Mouse (Mus musculus): ENCODE measurements around the gene Tmem215. TPM values are rescaled to one million over a fixed set of nuclear protein-coding genes. Genes with fewer than 3 reads are reported as not detected.

Tmem215 gene
- polyA plus RNA-seq, 1 experiment from 2014 or later, result 1.4 TPM

- Histone ChIP-seq H3K4me2 (ENCODE audit: low read length) (no peak overlapping the region), H3K36me3 (ENCODE audit: control insufficient read depth, insufficient read depth, low read length) (no peaks in the 10 kb centered on the region), H3K9me3 (ENCODE audit: control insufficient read depth, low read length) (no peaks in the 10 kb centered on the region), H3K27me3 (replicated peaks; ENCODE audit: control insufficient read depth, insufficient read depth, low read length) (no peaks in the 10 kb centered on the region), H3K4me1 (ENCODE audit: control insufficient read depth, insufficient read depth, low read depth, low read length) (no peaks in the 10 kb centered on the region), H3K27ac (ENCODE audit: low read depth, low read length) (no peak overlapping the region), H3K4me3 (ENCODE audit: low read length) (no peak overlapping the region), H3K9ac (ENCODE audit: low read depth, low read length) (no peak overlapping the region)
- no peak for ATAC-seq
- 90% methylated on average over 8 of the region's 8 CpGs for WGBS
Measured at GRCm38 (mm10) chr4:40491731-40492130, 19.8 kb downstream of the Tmem215 start.

- H3K9ac ChIP-seq (ENCODE audit: low read depth, low read length), result no peak overlapping the region
- ATAC-seq, result no peak
- WGBS, result 81% methylated on average over 6 of the region's 6 CpGs
- H3K36me3 ChIP-seq (ENCODE audit: control insufficient read depth, insufficient read depth, low read length), result no peaks in the 10 kb centered on the region
- H3K27me3 ChIP-seq (replicated peaks; ENCODE audit: control insufficient read depth, insufficient read depth, low read length), result no peaks in the 10 kb centered on the region
- no peak overlapping the region for H3K27ac ChIP-seq (ENCODE audit: low read depth, low read length)
- no peaks in the 10 kb centered on the region for H3K4me1 ChIP-seq (ENCODE audit: control insufficient read depth, insufficient read depth, low read depth, low read length)
- H3K4me2 ChIP-seq (ENCODE audit: low read length), result no peak overlapping the region
- H3K4me3 ChIP-seq (ENCODE audit: low read length), result no peak overlapping the region
- H3K9me3 ChIP-seq (ENCODE audit: control insufficient read depth, low read length), result no peaks in the 10 kb centered on the region
Measured at GRCm38 (mm10) chr4:40496354-40496753, 24.4 kb downstream of the Tmem215 start.

GRCm38 (mm10) chr4:40496828-40497227 is 24.8 kb downstream of the Tmem215 start:
- H3K4me1 ChIP-seq (ENCODE audit: control insufficient read depth, insufficient read depth, low read depth, low read length), result no peaks in the 10 kb centered on the region
- WGBS, result 95% methylated on average over 5 of the region's 5 CpGs
- H3K27me3 ChIP-seq (replicated peaks; ENCODE audit: control insufficient read depth, insufficient read depth, low read length), result no peaks in the 10 kb centered on the region
- no peak overlapping the region for H3K9ac ChIP-seq (ENCODE audit: low read depth, low read length)
- H3K4me2 ChIP-seq (ENCODE audit: low read length), result no peak overlapping the region
- ATAC-seq, result no peak
- H3K27ac ChIP-seq (ENCODE audit: low read depth, low read length), result no peak overlapping the region
- no peaks in the 10 kb centered on the region for H3K9me3 ChIP-seq (ENCODE audit: control insufficient read depth, low read length)
- H3K36me3 ChIP-seq (ENCODE audit: control insufficient read depth, insufficient read depth, low read length), result no peaks in the 10 kb centered on the region
- no peak overlapping the region for H3K4me3 ChIP-seq (ENCODE audit: low read length)

DNA sequence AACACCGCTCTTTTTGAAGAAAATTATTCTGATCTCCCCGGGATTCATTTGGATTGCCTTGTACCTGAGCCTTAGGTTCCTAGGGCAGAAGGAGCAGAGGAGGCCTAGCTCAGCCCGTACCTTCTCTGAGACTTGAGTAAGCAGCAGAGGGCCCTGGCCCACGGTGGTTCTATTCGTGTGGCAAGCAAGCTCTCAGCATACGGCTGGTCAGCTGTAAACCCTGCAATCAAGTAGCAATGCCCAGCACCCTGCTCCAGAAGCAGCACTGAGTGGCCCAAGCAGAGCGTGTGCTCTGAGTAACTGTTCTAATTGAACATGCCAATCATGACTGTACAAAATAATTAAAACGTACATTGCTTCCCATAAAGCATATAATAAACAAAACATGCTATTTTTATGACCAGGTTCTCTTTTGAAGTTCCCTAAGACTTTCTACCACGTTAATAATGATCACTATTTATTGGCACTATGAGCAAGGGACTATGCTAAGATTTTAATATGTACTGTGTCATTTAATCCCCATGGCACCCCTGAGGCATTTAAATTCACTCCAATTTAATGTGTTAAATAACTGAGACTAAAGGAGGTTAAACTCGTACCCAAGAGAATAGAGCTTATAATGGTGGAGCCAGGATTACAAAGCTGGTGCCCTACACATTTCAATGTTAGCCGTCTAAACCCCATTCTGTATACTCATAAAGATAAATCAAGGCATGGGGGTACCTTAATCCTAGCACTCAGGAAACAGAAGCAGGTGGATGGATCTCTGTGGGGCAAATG is 28.0 kb downstream of the Tmem215 start:
- Histone ChIP-seq H3K27ac (ENCODE audit: low read depth, low read length) (no peak overlapping the region), H3K36me3 (ENCODE audit: control insufficient read depth, insufficient read depth, low read length) (no peaks in the 10 kb centered on the region), H3K4me2 (ENCODE audit: low read length) (no peak overlapping the region), H3K4me3 (ENCODE audit: low read length) (no peak overlapping the region), H3K9ac (ENCODE audit: low read depth, low read length) (no peak overlapping the region), H3K9me3 (ENCODE audit: control insufficient read depth, low read length) (no peaks in the 10 kb centered on the region), H3K4me1 (ENCODE audit: control insufficient read depth, insufficient read depth, low read depth, low read length) (no peaks in the 10 kb centered on the region), H3K27me3 (replicated peaks; ENCODE audit: control insufficient read depth, insufficient read depth, low read length) (no peaks in the 10 kb centered on the region)
- ATAC-seq, result no peak; the same call in 1 of the 2 replicates
- WGBS, result 76% methylated on average over 11 of the region's 11 CpGs

DNA sequence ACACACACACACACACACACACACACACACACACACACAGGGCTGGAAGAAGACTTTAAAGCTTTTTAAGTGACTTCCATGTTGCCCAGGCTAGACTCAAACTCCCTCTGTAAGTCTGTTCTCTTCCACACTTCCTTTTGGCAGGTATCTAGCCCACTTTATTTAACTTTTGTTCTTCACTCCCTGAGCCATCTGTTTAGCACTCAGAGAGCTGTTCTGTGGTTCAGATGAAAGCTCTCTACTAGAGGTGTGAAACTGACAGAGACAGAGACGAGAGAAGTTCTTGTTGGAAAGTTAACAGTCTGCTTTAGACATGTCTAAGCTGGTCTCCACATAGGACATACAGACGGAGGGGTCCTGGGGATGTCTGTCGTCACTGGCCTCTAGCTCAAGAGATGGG is 30.5 kb downstream of the Tmem215 start:
- no peak for ATAC-seq
- H3K27me3 ChIP-seq (replicated peaks; ENCODE audit: control insufficient read depth, insufficient read depth, low read length), result no peaks in the 10 kb centered on the region
- no peak overlapping the region for H3K9ac ChIP-seq (ENCODE audit: low read depth, low read length)
- H3K4me1 ChIP-seq (ENCODE audit: control insufficient read depth, insufficient read depth, low read depth, low read length), result no peaks in the 10 kb centered on the region
- H3K27ac ChIP-seq (ENCODE audit: low read depth, low read length), result no peak overlapping the region
- 90% methylated on average over 3 of the region's 3 CpGs for WGBS
- no peak overlapping the region for H3K4me3 ChIP-seq (ENCODE audit: low read length)
- no peaks in the 10 kb centered on the region for H3K9me3 ChIP-seq (ENCODE audit: control insufficient read depth, low read length)
- H3K4me2 ChIP-seq (ENCODE audit: low read length), result no peak overlapping the region
- H3K36me3 ChIP-seq (ENCODE audit: control insufficient read depth, insufficient read depth, low read length), result no peaks in the 10 kb centered on the region

DNA sequence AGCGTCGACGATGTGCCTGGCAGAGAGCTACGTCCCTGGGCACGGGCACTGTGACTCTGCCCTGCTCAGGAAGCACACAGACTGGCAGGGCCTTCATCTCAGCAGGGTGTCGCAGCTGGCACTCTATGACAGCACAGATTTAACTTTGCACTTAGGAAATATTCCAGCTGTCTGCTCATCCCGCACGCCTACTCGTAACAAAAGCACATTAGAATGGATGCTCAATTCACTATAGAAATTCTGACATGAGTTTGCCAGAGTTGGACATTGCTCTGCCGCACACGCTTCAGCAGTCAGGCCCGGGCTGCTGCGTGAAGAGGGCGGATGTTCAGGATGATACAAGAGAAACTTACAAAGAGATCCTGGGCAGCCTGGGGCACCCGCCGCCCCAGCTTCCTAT is 37.6 kb downstream of the Tmem215 start:
- H3K9me3 ChIP-seq (ENCODE audit: control insufficient read depth, low read length), result no peaks in the 10 kb centered on the region
- H3K27ac ChIP-seq (ENCODE audit: low read depth, low read length), result no peak overlapping the region
- H3K27me3 ChIP-seq (replicated peaks; ENCODE audit: control insufficient read depth, insufficient read depth, low read length), result no peaks in the 10 kb centered on the region
- WGBS, result 40% methylated on average over 16 of the region's 16 CpGs
- 0 out of 2 replicates have a peak, but pooled peaks cover 3% of the 10 kb centered on the region for H3K4me1 ChIP-seq (ENCODE audit: control insufficient read depth, insufficient read depth, low read depth, low read length)
- H3K4me2 ChIP-seq (ENCODE audit: low read length), result no peak overlapping the region
- ATAC-seq, result peak; percentile 69; the same call in 1 of the 2 replicates
- no peak overlapping the region for H3K4me3 ChIP-seq (ENCODE audit: low read length)
- H3K9ac ChIP-seq (ENCODE audit: low read depth, low read length), result no peak overlapping the region
- no peaks in the 10 kb centered on the region for H3K36me3 ChIP-seq (ENCODE audit: control insufficient read depth, insufficient read depth, low read length)

DNA sequence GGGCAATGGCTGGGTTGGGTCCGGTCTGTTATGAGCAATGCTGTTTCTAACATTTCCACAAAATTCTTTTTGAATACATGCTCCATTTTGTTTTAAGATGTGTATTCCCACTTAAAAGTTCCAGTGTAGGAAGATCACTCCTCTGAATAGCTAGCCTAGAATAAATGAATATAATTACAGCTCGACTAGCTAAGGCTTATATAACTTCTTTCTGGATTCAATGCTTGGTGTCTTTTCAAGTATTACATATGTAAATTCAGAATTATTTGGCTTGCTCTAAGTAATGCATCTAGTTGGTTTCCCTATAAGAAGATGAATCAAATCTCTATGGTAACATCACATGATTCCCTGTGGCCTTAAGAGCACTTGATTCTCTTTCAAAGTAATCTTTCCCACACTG is 41.3 kb downstream of the Tmem215 start:
- no peak overlapping the region for H3K27ac ChIP-seq (ENCODE audit: low read depth, low read length)
- no peak for ATAC-seq
- H3K9me3 ChIP-seq (ENCODE audit: control insufficient read depth, low read length), result no peaks in the 10 kb centered on the region
- H3K9ac ChIP-seq (ENCODE audit: low read depth, low read length), result no peak overlapping the region
- H3K36me3 ChIP-seq (ENCODE audit: control insufficient read depth, insufficient read depth, low read length), result no peaks in the 10 kb centered on the region
- H3K4me1 ChIP-seq (ENCODE audit: control insufficient read depth, insufficient read depth, low read depth, low read length), result 0 out of 2 replicates have a peak, but pooled peaks cover 3% of the 10 kb centered on the region
- no peak overlapping the region for H3K4me3 ChIP-seq (ENCODE audit: low read length)
- no peak overlapping the region for H3K4me2 ChIP-seq (ENCODE audit: low read length)
- 83% methylated on average over 2 of the region's 2 CpGs for WGBS
- H3K27me3 ChIP-seq (replicated peaks; ENCODE audit: control insufficient read depth, insufficient read depth, low read length), result no peaks in the 10 kb centered on the region

- no peak overlapping the region for H3K27ac ChIP-seq (ENCODE audit: low read depth, low read length)
- H3K9me3 ChIP-seq (ENCODE audit: control insufficient read depth, low read length), result peaks cover 4% of the 10 kb centered on the region; the same call in 1 of the 2 replicates
- H3K4me2 ChIP-seq (ENCODE audit: low read length), result no peak overlapping the region
- no peak for ATAC-seq
- no peak overlapping the region for H3K4me3 ChIP-seq (ENCODE audit: low read length)
- no peak overlapping the region for H3K9ac ChIP-seq (ENCODE audit: low read depth, low read length)
- WGBS, result 94% methylated on average over 14 of the region's 14 CpGs
- H3K4me1 ChIP-seq (ENCODE audit: control insufficient read depth, insufficient read depth, low read depth, low read length), result no peaks in the 10 kb centered on the region
- H3K27me3 ChIP-seq (replicated peaks; ENCODE audit: control insufficient read depth, insufficient read depth, low read length), result no peaks in the 10 kb centered on the region
- H3K36me3 ChIP-seq (ENCODE audit: control insufficient read depth, insufficient read depth, low read length), result no peaks in the 10 kb centered on the region
Measured at GRCm38 (mm10) chr4:40518545-40519324, 46.8 kb downstream of the Tmem215 start.

All from hindbrain, embryonic 16.5 days (tissue).